Mouse (Mus musculus) myocyte (in vitro differentiated cells): ENCODE results near the gene Klf3. TPM values are rescaled to one million over a fixed set of nuclear protein-coding genes. Genes with fewer than 3 reads are reported as not detected.

Experiments
- polyA plus RNA-seq: library from polyadenylated mRNA; unstranded; fragments of >200 nt; fragmentation: generic; extraction: Trizol; gene quantifications from one replicate; pipeline ENCODE4 v1.2.1, GENCODE M21; 2012; ENCODE audit warnings: missing spikeins

Gene Klf3
- polyA plus RNA-seq, 1 experiment, result 27.4 TPM

Other genes starting within 250 kb of the Klf3 start
- 0.02 TPM for gene Tlr1, start 130.2 kb downstream of the Klf3 start, polyA plus RNA-seq
- 4.5 TPM for gene Tlr6, start 156.7 kb downstream of the Klf3 start, polyA plus RNA-seq
- 18.5 TPM for gene Fam114a1, start 166.7 kb downstream of the Klf3 start, polyA plus RNA-seq